Mouse (Mus musculus) spleen, postnatal 14 days (tissue): Measurements from ENCODE around the gene Sgpp2.

Experiments used
- DNase-seq, 2 experiments: peaks; one replicate each; pipeline ENCODE4 v3.0.0; 2021 to 2022; ENCODE audit warnings: low spot score in 2 of 2

Sgpp2 gene

GRCm38 (mm10) chr1:78399755-78400154 is 89.6 kb downstream of the Sgpp2 start:
- DNase-seq = no peak

- no peak for DNase-seq
Observed at GRCm38 (mm10) chr1:78401413-78401812, 91.3 kb downstream of the Sgpp2 start.

GRCm38 (mm10) chr1:78409396-78409795 is 99.3 kb downstream of the Sgpp2 start:
- DNase-seq = no peak

- DNase-seq = no peak
Observed at GRCm38 (mm10) chr1:78412668-78413067, 102.5 kb downstream of the Sgpp2 start.

GRCm38 (mm10) chr1:78414421-78414820 is 104.3 kb downstream of the Sgpp2 start:
- no peak for DNase-seq

GRCm38 (mm10) chr1:78417154-78417911 is 107.2 kb downstream of the Sgpp2 start:
- no peak for DNase-seq

- peak in 1 of 2 experiments; percentile 51 for DNase-seq
Observed at GRCm38 (mm10) chr1:78419593-78419992, 109.4 kb downstream of the Sgpp2 start.

- DNase-seq = no peak
Observed at GRCm38 (mm10) chr1:78420271-78420670, 110.1 kb downstream of the Sgpp2 start.

GRCm38 (mm10) chr1:78421749-78422148 is 111.6 kb downstream of the Sgpp2 start:
- DNase-seq = no peak

- no peak for DNase-seq
Observed at GRCm38 (mm10) chr1:78422576-78422975, 112.4 kb downstream of the Sgpp2 start.

- DNase-seq = no peak
Observed at GRCm38 (mm10) chr1:78424848-78425247, 114.7 kb downstream of the Sgpp2 start.

GRCm38 (mm10) chr1:78425309-78425708 is 115.2 kb downstream of the Sgpp2 start:
- DNase-seq = no peak

- DNase-seq = no peak
Observed at GRCm38 (mm10) chr1:78425793-78426700, 115.9 kb downstream of the Sgpp2 start.

GRCm38 (mm10) chr1:78426841-78427240 is 116.7 kb downstream of the Sgpp2 start:
- no peak for DNase-seq

GRCm38 (mm10) chr1:78428851-78429250 is 118.7 kb downstream of the Sgpp2 start:
- no peak for DNase-seq

GRCm38 (mm10) chr1:78433472-78433871 is 123.3 kb downstream of the Sgpp2 start:
- DNase-seq = no peak

GRCm38 (mm10) chr1:78435967-78436366 is 125.8 kb downstream of the Sgpp2 start:
- no peak for DNase-seq

GRCm38 (mm10) chr1:78436445-78436844 is 126.3 kb downstream of the Sgpp2 start:
- DNase-seq = no peak

- DNase-seq = no peak
Observed at GRCm38 (mm10) chr1:78437150-78437549, 127.0 kb downstream of the Sgpp2 start.

GRCm38 (mm10) chr1:78440716-78441115 is 130.6 kb downstream of the Sgpp2 start:
- no peak for DNase-seq

- DNase-seq = no peak
Observed at GRCm38 (mm10) chr1:78443056-78443455, 132.9 kb downstream of the Sgpp2 start.

- DNase-seq = no peak
Observed at GRCm38 (mm10) chr1:78446232-78446631, 136.1 kb downstream of the Sgpp2 start.

- DNase-seq = no peak
Observed at GRCm38 (mm10) chr1:78446742-78447141, 136.6 kb downstream of the Sgpp2 start.
